Mouse (Mus musculus): ENCODE results near the gene Hspa5.

DNA sequence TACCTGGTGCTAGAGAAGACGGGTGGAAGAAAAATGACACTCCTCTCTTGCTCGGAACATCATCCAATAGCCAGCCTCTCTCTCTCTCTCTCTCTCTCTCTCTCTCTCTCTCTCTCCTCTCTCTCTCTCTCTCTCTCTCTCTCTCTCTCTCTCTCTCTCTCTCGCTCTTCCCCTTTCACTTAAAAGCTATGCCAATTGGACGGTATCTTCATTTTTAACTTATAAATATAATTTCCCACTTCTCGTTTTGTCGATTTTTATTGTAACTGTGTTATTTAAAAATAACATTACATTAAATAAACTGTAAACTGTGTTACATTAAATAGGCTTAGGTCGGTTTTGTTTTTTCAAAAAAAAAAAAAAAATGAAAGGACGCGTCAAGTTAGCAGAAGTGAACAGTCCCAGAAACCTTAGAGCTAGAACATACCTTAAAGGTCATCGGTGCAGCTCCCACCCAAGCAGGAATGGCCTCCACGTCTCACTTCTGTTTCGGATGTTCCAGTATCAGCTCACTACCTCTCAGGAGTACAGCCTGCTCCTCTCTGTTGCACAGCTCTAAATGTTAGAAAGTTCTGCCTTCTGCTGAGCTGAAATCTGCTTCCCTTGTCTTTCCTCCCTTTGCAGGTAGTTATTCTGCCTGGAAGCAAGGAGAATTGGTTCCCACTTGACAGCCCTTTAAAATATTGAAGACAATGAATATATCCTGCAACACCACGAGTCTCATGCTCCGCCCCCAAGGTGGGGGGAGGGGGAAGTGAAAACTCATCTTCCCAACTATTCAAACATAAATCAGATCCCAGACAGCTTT lies 17.0 kb upstream of the Hspa5 start, which contains the start of gene Gapvd1:
- TF ChIP-seq TCF12 (IDR thresholded peaks at IDR 0.05; ENCODE audit: insufficient read depth, poor library complexity, severe bottlenecking) (no peak), MYOG (IDR thresholded peaks at IDR 0.05; ENCODE audit: control insufficient read depth in 1 of 3, insufficient read depth in 1 of 3, insufficient read length in 2 of 3, low read depth in 2 of 3) (no peak), TCF3 (IDR thresholded peaks at IDR 0.05; ENCODE audit: insufficient read length, low read depth) (no peak), MYOD1 (IDR thresholded peaks at IDR 0.05; ENCODE audit: control insufficient read depth in 1 of 3, insufficient read length in 2 of 3, low read depth in 2 of 3) (no peak), MAX (IDR thresholded peaks at IDR 0.05; ENCODE audit: low read depth) (no peak), POLR2A (IDR thresholded peaks at IDR 0.05; ENCODE audit: insufficient read length, low read depth) (no peak), CEBPB (IDR thresholded peaks at IDR 0.05; ENCODE audit: insufficient read depth, poor library complexity, severe bottlenecking) (no peak), SRF (IDR thresholded peaks at IDR 0.05; ENCODE audit: control insufficient read depth, insufficient read length, low read depth) (no peak), USF1 (IDR thresholded peaks at IDR 0.05; ENCODE audit: low read depth) (no peak), POLR2AphosphoS2 (IDR thresholded peaks at IDR 0.05; ENCODE audit: insufficient read length, low read depth) (no peak)
